Mouse (Mus musculus) adipocyte (in vitro differentiated cells): Measurements from ENCODE around the gene Ano6.

Experiments
- DNase-seq: peaks from one replicate; pipeline ENCODE4 v3.0.0-alpha.2; 2016; ENCODE audit warnings: low spot score

The Ano6 gene

DNA sequence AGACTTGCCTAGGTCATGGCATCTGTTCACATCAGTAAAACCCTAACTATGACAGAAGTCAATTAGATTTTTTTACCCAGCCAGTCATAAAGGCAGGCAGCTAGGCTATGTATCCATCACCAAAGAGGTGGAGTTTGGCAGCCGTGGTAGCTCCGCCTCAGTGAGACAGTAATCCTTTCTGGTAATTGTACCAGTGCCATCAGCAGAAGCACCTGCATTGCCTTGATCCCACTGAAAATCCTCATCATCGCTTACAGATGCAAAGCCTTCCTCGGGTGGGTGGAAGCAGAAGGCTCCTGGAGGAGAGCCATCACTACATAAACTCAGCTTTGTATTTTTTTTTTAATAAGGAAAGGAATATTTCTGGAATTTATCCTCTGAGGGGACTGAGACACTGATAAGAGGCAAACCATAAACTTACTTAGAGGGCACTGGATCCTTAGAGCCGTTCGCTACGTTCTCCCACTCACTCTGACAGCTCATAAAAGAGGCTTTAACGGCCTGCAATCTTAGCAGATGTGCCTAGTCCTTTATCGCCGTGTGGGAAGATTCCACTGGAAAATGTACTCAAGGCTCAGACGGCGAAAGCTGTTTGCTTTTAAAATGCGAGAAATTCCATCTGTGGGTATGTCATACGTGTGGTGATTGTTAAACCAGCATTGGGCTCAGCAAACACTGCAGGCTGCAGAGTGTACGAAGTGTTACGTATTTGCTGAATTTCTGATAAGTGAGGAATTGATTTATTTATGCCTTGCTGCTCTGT is 140.6 kb downstream of the Ano6 start:
- DNase-seq: no peak

GRCm38 (mm10) chr15:95932358-95932757 is 141.7 kb downstream of the Ano6 start:
- DNase-seq: peak; percentile 66

GRCm38 (mm10) chr15:95935141-95935540 is 144.5 kb downstream of the Ano6 start:
- DNase-seq: no peak

DNA sequence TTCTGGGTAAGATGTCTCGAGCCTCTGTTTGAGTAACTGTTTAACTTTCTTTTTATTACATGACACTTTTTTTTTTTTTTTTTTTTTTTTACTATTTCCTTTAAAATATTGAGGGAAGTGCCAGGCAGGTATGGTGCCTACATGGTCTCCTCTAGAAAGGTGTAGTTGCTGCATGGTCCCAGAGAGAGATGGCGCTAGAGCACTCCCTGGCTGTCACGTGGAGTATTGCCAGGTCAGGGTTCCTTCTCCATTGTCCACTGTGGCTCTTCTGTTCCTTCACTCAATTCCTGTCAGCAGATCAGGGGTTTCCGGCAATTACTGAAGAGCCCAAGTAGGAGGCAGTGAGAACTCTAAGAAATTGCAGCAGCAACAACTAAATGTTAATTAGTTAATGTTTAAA is 152.8 kb downstream of the Ano6 start:
- peak; percentile 57 for DNase-seq

DNA sequence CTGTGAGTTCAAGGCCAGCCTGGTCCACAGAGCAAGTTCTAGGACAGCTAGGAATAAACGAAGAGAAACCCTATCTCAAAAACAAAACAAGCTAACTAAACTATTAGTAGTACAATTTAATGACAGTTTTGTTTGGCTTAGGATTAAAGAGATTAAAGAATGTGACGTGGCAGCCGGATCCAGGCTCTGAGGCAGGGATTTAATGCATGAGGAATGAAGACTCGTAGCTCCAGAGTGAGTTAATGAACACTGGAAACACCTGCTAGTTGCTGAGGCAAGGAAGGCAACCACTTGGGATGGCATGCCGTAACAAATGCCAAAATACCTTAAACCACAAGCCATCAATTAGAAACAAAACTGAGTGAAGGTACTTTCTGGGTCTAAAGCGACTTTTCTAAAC is 153.7 kb downstream of the Ano6 start:
- no peak for DNase-seq

DNA sequence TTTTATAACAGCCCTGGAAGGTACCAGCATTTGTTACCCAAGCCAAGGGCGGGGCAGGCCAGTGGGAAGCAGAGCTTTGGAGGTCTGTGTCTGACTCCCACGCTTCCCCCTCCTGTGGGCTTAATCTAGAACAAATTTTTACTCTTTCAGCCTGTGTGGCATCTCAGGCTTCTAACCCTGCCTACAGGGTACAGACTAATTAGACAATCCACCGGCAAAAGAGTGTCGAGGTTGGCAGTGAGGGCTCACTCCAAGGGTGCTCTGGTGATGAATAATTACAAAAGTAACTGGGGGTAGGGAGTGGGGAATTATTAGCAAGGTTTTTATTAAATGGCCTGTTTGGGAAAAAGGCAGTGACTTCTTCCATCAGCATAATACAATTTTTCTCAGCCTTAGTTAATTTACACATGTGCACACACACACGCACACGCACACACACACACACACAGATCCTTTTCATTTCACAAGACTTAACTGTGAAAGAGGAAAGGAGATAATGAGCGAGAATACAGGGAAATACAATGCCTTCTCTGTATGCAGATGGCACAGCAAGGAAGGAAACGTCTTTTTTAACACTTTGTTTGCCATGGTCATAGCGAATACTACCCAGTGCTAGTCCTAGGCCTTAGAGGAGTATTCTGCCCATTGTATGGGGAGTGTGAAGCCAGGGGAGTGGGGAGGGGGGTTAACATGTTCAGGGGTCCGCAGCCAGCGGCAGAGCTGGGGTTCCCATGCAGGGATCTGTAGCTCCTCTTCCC is 155.5 kb downstream of the Ano6 start:
- DNase-seq: no peak

- DNase-seq: no peak
Measured at GRCm38 (mm10) chr15:95948411-95948810, 157.8 kb downstream of the Ano6 start.

- no peak for DNase-seq
Measured at GRCm38 (mm10) chr15:95949336-95949735, 158.7 kb downstream of the Ano6 start.

DNA sequence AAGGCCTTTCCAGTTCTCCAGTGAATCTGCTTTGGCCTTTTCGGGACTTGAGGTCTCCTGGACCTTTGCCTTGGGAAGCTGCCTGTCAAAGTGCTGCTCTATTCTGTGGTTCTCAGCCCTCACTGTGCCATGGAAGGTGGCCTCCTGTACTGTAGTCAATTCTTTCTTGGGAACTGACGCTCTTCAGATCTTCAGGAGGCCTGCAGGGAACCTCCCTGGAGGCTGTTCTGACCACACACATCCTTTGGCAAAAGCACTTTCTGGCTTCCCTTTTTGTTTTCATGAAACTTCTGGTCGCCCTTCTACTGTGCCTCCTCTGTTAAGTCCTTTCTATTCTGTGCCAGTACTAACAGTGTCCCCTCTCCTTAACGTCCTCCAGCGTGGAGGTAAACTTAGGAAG is 160.9 kb downstream of the Ano6 start:
- DNase-seq: peak; percentile 55

GRCm38 (mm10) chr15:95956692-95957091 is 166.0 kb downstream of the Ano6 start:
- no peak for DNase-seq

- no peak for DNase-seq
Measured at GRCm38 (mm10) chr15:95962411-95963123, 171.9 kb downstream of the Ano6 start.

DNA sequence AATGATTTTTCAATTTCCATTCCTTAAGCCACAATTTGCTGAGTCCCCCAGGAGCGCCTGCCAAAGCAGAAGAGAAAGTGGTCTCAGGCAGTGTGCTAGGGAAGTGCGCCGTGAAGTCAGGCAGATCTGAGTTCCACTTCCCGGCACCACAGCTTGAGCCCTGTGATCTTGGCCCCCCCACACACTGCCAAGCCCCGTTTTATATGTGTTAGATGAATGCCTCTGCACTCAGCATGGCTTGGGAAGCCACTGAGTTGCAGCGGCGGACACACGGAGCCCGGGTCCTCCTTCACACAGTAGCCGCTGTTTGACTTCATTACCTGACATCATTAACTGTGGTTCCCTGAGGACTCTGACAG is 172.5 kb downstream of the Ano6 start:
- DNase-seq: no peak

GRCm38 (mm10) chr15:95963533-95964250 is 173.0 kb downstream of the Ano6 start:
- no peak for DNase-seq

- no peak for DNase-seq
Measured at GRCm38 (mm10) chr15:95964251-95964561, 173.6 kb downstream of the Ano6 start.

DNA sequence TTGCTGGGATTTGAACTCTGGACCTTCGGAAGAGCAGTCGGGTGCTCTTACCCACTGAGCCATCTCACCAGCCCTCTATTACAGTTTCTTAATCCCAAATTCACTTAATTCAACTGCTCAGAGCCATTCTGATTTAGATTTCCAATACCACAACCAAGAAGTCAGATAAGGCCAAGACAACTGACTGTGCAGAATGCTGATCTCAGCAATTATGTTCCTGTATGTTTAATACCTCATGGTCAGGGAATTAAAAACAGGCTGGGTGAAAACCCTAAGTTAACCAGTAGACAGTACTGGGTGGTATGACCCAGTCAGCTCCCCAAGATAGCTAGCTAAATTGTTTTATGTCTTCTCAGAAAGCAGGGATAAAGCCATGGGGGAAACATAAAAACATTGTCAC is 176.3 kb downstream of the Ano6 start:
- no peak for DNase-seq

- no peak for DNase-seq
Measured at GRCm38 (mm10) chr15:95967516-95968196, 177.0 kb downstream of the Ano6 start.

GRCm38 (mm10) chr15:95969596-95969995 is 179.0 kb downstream of the Ano6 start:
- no peak for DNase-seq

DNA sequence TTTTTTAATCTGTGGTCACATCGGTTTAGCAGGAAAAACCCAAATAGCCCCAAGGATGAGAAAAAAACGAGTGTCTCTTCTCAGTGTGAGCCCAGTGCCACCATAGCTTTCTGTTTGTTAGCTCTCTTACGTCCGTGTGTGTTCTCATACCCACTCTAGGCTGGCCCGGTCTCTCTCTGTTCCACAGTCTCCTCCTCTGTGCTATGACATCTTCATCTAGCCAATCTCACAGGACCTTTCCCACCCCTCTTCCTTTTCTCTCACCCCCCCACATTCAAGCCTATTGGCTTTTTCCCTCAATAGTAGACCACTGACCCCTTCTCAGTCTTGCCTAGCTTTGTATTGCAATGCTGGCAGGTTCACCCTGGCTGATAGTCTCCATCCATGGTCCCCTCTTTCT is 179.5 kb downstream of the Ano6 start:
- DNase-seq: no peak

DNA sequence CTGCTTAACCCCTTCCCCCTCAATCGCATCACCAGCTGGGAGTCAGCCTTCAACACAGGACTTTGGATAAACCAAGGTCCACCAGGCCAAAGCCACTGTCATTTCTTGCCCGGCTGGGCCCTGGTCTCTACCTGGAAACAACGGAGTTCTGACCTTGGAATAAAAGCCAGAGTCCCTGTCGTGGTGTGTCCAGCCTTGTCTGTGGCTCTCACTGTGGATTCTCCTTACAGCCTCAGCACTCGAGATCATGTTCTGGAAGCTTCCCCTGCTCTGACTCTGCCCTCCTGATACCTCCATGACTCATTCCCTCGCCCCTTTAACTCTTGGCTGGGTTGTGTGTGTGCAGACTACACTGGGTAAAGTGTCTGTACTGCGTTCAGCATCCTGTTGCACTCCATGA is 180.0 kb downstream of the Ano6 start:
- DNase-seq: no peak

- DNase-seq: peak; percentile 13
Measured at GRCm38 (mm10) chr15:95971302-95971701, 180.7 kb downstream of the Ano6 start.

DNA sequence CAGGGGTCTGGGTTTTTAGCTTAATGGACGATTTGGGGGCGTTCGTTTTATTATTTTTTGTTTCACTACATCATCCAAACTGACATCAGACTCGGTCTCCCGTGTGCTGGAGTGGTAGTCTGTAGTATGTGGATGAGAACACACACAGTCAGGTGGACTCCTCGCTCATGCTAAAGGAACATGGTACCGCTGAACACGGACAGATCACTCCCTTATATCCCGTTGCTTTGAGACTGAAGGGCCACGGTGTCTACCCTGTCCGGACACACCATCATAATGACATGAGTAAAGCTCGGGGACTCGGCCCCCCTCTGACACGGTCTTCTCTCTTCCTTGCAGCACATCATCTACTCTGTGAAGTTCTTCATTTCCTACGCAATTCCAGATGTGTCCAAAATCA is 181.5 kb downstream of the Ano6 start:
- no peak for DNase-seq

- no peak for DNase-seq
Measured at GRCm38 (mm10) chr15:95972621-95973020, 182.0 kb downstream of the Ano6 start.
